Mouse (Mus musculus): ENCODE results near the gene Frmpd3.
A peak's percentile ranks its signal among the peaks of the same experiment; 100 is the strongest.
"Not testable (repeated sequence)": the region's sequence is repeated elsewhere in the genome, so short reads cannot be mapped to it uniquely, and the experiment has no call there.

The Frmpd3 gene

DNA sequence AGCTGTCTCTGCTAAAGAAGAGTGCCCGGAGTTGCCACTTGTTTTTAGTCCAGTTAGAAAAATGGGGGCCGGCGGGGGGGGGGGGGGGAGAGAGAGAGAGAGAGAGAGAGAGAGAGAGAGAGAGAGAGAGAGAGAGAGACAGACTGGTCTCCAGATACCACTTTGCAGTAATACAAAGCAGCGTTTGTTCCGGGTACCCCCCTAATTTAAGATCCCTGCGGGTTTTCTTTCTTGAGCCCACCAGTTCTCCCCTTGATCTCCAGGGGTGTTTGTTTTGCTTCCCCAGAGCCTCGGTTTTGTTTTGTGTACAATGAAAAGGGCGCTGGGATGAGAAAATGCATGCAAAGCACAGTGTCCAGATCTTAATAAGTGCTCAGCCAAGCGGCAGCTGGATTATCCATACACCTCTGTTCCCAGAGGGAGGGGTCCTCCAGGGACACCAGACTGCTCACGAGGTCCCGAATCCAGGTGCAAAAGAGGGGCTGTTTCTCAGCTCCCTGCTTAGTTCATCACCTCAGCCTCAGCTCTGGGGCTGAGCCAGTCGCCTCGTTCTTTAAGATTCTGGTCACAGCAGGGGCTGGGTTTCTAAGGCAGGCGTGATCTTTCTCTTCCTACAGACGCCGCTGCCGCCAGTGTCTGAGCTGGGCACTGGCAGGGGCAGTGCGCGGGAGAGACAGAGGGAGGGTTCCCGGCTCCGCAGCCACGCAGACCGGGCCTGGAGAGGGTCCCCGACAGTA is at the start of gene Frmpd3:
Frmpd3 (plus strand) TSS at position 608 of the 737 bp plus-strand sequence.
- DNase-seq (ENCODE audit: low read depth), result no peak

DNA sequence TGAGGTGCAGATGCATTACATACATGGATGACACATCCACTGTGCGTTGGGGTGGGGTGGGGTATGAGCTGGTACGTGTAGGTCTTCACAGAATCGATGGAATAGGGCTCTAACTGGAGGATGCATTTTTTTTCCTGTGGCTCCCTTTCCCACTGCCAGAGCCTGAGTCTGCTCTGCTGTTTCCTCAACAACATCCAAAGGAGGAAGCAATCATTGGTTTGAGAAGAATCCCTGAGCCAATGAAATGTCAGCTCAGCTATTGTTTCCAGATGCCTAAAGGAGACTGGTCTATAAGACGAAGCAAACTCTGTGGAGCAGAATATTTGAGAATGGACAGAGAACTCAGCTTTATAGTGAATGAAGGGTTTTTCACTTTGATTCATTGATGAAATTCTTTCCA is 38.3 kb upstream of the Frmpd3 start:
- DNase-seq (ENCODE audit: low read depth), result no peak

DNA sequence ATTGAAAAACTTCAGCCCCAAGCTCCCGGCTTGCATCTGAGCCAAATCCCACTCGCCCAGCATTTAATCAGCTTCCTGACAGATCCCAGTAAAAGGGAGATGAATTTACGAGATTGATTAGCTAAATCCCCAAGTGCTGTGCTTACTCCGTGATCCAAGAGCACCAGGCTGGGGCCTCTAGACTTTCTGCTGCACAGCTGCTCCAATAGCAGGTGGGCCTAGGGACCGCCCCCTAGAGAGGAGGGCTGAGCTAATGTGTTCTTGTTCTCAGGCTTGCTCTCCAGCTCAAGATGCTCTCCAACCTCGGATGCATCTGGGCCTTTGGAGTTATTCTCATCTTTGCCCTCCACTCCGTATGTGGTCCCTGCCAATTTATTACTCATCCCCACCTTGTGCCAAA is 36.4 kb upstream of the Frmpd3 start:
- DNase-seq (ENCODE audit: low read depth), result no peak

DNA sequence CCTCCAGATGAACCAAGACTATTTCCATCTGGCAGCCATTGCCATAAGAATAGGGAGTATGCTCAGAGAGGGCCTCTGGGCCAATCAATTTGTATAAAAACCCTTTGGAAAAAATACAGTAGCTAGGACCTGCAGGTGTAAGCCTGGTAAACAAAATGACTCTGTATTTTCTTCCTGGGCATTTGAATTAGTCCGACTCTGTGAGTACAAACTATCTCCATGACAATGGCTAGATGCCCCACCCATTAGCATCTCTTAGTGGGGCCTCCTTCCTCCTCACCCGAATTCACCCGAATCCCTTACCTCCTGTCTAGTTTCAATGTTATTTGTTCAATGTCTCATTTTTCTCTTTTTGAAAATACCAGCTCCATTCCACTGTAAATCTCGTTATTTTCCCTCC is 24.1 kb upstream of the Frmpd3 start:
- DNase-seq (ENCODE audit: low read depth), result no peak

DNA sequence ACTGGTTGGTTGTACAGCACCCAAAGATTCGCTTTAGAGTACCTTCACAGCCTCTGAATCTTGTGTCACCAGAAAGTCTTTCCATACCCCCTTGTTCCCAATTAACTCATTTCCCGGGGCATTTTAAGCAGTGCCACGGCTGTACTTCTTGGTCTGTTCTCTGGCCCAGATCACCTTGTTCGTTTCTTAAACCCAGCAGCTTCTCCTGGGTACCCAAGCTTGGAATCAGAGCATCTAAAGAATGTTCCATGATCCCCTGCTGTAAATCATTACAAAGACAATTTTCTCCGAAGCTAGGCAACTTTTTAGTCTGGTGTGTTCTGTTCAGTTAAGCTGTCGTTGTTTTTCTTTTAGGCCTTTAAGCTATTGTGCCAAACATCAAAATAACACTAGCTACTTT is 22.9 kb upstream of the Frmpd3 start:
- DNase-seq (ENCODE audit: low read depth), result no peak

DNA sequence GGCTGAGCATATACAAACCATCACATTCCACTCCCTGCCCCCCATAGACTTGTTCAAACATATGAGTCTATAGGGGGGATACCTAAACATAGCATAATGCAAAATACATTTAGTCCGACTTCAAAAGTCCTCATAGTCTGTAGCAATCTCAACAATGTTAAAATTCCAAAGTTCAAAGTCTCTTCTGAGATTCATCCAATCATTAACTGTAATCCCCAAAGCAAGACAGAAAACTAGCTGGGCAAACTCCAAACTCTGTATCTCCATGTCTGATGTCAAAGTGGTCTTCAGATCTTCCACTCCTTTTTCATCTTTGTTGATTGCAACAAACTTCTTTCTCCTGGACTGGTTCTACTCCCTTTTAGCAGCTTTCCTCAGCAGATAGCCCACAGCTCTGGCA is 21.4 kb upstream of the Frmpd3 start:
- not testable (repeated sequence) for DNase-seq (ENCODE audit: low read depth)

DNA sequence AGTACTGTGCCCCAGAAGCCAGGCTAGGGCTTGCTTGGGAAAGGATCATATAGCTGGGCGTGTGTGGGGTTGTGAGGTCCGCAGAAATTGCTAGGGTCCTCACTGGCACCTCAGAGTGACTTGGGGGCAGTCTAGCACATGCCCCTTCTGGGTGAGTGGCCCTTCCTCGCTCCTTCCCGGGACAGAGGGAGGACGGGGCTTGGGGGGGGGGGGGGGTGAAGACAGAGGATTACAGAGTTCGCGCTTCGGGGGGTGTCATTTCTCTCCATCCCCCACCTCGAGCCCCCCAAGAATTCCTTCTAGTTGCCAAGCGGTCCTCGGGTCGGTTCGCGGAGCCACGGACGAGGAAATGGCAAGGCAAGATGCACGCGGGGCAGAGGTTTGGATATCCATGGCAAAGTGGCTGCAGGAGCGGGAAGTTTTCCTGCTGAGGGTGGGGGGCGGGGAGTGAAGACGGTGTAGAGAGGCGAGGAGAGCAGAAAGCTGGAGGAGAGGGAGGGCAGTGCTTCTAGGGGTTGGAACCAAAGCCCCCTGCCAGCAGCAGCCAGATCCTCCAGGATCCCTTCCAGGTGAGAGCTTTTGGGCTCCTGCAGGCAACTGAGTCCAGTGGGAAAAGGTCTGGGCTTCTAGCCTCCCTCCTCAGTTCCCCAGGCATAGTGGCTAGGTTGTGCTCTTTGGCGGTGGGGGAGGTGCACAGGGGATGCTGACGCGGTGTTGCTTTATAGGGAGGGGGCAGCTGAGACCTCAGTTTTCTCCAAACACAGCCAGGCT is 515 bp downstream of the Frmpd3 start:
- no peak for DNase-seq (ENCODE audit: low read depth)

DNA sequence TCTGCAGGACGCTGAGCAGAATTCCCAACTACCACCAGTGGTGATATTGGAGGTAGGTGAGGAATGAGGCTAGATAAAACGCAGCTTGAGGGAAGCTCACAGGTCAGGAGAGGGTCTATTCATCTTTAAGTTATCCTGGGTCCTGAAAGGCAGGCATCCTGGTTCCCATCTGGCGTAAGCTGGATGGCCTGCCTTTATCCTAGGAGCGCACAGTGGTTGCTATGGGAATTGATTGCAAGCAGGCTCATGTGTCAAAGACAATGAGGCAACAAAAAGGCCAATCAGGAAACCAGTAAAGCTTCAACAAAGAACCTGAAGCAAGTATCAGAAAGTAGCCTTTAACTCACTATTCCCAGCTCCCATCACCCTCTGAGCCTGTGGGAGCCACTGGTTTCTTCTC is 33.6 kb downstream of the Frmpd3 start:
- no peak for DNase-seq (ENCODE audit: low read depth)

DNA sequence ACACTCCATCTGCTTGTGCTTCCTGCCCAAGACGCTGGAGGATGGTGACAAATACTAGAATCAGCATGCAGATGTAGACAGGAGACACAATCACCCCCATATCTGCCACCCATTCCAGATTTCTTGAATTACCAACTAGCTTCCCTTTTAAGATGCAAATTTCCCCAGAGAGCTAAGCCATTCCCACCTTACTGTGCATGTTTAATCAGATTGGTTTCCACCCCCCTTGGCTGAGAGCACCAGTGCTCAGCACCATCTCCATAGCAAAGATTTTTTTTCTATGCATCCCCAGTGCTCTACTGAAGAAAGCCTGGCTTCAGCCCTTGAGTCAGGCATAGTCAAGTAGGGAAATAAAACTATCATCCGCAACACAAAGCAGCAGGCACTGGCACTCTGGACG is 57.9 kb downstream of the Frmpd3 start:
- no peak for DNase-seq (ENCODE audit: low read depth)

DNA sequence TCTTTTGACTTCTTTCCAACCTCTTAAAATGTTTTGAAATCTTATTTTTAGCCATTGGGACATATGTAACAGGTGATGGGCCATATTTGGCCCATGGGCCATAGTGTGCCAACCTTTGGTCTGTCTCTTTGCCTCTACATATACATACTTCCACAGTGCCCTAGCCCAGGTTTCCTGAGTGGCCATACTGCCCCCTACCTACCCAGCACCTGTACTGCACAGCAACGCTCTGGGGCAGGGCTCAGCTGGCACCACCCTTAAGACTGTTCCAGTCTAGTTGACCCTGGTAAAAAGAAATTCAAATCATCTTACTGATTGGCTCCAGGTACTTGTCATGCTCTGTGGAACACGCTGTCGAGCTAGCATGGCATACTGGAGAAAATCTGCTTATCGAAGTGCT is 60.8 kb downstream of the Frmpd3 start:
- DNase-seq (ENCODE audit: low read depth), result no peak

DNA sequence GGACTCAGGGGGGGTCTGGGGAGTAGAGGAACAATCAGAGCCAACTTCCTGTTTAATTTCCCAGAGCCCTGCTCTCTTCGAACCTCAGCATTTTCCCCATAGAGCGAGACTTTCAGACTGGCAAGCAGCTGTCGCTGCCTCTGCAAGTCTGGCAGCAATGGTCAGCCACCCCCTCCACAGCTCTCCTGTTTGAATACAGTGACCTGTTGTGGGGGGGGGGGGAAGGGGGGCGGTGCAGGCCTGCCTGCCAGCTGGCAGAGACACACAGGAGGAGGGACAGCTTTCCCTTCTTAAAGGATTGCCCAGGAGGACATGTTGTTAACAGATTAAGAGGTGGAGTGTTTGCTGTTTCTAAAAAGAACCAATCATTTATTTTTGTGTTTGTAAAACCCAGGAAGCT is 64.0 kb downstream of the Frmpd3 start:
- no peak for DNase-seq (ENCODE audit: low read depth)

DNA sequence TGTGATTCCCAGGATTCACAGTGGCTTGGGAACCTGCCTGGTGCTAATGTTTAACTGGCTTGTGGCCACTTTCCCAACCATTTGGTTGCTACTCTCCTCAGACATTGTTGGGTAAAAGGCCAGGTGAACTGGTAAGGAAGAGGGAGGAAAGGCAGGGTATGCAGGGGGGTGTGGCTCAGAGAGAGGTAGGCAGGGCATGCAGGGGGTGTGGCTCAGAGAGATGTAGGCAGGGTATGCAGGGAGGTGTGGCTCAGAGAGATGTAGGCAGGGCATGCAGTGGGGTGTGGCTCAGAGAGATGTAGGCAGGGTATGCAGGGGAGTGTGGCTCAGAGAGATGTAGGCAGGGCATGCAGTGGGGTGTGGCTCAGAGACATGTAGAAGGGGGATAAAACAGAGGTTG is 64.4 kb downstream of the Frmpd3 start:
- peak; percentile 11 for DNase-seq (ENCODE audit: low read depth)

DNA sequence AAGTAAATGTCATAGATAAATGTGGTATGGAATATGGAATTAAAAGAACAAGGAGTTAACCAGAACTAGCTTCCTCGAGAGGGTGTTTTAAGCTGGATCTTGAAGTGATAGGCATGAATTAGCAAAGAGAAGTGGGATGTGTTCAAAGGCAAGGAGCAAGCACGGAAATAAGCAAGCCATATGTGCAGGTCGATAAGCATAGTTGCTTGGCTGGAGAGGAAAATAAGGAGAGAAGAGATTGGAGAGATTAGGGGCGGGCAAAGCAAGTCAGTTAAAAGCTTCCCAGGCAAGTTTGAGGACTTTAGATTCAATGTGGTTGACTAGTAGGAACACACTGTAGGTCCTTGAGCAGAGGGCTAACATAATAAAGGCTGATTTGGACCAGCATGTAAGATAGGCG is 65.5 kb downstream of the Frmpd3 start:
- DNase-seq (ENCODE audit: low read depth), result peak; percentile 8

DNA sequence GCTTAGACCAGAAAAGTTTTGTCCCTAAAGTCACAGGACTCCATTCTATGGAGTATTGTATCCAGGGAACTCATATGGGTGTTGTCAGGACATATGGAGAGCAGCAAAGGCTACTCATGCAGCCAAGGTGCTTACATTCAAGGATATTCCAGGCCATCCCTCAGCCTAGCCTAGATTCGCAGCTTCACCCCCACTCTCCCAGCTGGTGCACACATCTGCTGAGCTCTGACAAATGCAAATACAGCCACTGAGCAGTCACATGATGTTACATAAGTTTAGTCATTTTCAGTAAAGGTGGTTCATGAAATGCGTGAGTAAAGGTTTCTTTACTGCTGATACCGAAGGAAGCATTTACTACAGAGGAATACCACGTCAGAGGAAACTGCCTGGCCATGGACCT is 76.4 kb downstream of the Frmpd3 start:
- no peak for DNase-seq (ENCODE audit: low read depth)

DNA sequence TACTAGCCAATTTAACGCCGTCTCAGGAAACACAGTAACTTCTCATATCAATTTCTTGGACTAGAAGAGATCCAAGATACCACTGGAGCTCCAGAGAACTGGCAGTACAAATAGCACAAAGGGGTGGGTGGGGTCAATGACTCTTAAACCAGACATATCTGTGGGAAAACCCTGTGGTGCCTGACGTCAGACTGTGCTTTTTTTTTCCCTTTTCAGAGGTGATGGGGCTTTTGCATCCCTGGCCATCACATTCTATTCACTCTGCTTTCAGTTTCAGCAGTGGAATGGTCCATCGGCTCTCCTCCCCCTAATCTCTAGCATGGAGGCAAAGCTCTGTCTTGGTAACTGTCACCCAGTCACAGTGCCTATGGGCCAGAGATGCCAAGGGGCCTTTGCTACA is 85.1 kb downstream of the Frmpd3 start:
- no peak for DNase-seq (ENCODE audit: low read depth)

DNA sequence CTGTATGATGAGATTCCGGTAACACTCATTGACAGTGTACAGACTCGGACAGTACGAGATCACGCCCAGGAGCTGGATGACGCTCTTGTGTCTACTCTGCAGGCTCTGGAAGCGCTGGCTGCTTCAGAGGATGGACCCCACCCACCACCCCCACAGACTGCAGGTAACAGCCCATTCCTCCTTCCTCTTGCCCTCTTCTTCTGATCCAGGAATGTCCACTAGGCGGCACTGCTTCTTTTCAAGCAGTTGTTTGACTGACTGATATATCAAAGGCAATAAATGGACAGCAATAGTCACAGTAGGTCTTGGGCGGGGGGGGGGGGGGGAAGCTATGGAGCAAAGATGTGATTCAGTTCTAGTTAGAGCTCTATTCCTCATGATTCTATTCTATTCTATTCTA is 86.2 kb downstream of the Frmpd3 start:
- peak; percentile 19 for DNase-seq (ENCODE audit: low read depth)

DNA sequence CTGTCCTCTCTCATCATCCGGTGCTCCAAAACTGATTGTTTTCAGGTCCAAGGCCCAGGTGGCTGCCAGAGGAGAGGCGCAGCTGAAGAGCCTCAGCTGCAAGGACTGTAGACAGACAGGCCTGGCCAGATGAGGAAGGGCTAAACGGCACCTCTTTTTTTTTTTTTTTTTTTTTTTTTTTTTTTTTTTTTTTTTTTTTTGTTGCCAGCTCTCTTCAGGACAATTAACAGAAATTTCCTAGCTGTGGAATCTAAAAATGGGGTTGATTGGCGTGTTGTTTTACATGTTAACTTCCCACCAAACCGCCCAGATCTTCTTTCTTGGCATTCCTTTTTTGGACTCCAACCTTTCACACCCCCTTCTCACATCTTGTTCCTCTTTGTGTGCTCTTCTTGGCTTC is 87.9 kb downstream of the Frmpd3 start:
- no peak for DNase-seq (ENCODE audit: low read depth)

DNA sequence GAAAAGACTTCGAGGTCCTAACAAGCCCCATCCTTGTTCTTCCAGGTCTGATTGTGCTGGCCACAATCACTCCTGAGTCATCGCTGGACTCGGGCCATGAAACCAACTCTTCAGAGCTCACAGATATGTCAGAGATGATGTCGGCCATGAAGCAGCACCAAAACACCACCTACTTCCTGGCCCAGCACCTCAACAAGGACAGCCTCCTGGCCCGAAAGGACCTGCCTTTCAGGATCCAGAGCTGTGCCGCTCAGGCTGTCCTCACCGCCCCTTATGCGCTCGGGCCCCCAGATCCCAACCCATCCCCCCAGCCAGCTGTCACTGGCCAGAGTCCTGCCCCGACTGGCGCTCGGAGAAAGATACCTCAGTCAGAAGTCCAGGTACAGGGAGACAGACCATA is 88.4 kb downstream of the Frmpd3 start:
- DNase-seq (ENCODE audit: low read depth), result peak; percentile 26

DNA sequence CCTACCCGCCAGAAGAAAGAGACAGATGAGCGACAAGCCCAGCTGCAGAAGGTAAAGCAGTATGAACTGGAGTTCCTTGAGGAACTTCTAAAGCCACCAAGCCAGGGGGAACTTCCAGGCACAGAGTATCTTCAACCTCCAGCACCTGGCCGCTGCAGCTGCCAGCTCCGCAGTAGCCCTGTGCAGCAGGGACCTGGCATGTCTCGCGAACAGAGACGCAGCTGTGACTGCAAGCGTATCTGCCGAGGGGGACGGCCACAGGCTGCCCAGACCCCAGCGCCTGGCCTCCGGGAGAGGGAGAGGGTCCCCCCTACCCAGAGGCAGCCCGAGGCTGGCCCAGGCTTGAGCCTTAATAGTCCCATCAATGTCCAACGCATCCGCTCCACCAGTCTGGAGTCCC is 89.9 kb downstream of the Frmpd3 start:
- DNase-seq (ENCODE audit: low read depth), result no peak

DNA sequence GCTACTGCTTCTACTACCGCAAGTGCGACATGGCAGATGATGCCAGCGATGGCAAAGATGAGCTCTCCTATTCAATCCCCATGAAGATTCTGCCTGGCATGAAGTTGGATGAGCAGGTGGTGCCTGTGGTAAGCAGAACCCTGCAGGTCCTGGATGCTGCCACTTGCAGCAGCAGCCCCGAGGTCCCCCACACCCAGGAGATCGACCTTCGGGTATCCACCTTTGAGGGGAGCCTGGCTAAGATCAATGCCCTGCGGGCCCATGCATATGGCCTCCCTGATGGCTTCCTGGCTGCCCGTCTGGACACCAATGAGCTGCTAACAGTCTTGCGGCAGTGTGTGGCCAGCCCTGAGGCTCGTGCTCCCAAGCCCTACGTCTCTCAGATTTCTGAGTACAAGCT is 90.7 kb downstream of the Frmpd3 start:
- DNase-seq (ENCODE audit: low read depth), result no peak

DNA sequence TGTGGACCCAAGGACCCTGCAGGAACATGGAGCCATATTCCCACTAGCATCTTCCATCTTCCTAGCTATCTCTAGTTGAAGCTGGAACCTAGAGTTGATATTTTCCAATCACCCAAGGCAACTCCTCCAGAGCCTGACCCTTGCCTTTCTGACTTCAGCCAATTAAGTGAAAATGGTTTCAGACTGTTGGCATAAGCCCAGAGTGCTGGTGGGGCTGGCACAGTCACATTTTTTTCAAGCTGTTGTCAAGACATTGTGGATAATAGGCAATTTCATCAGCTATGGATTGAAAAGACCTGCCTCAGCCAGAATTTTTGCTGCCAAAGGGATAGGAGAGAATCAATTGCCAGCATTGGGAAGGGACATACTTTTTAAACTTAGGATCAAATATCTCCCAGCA is 95.8 kb downstream of the Frmpd3 start:
- no peak for DNase-seq (ENCODE audit: low read depth)

DNA sequence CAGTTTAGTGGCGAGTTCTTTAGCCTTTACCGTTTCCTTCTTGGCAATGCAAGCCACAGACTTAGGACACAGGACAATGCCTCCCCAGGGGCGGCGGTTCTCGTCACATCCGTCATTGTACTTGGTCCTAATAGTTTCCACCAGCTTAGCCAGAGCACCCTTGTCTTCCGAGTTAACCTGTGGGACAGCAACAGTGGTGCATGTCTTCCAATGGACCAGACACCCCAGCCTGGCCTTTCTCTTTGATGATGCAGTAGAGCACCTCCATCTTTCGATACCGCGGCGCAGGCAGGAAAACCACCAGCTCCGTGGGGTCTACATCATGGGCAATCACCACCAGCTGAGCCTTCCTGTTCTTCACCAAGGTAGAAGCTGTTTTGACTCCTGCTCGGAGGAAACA is 103.5 kb downstream of the Frmpd3 start:
- no peak for DNase-seq (ENCODE audit: low read depth)

DNA sequence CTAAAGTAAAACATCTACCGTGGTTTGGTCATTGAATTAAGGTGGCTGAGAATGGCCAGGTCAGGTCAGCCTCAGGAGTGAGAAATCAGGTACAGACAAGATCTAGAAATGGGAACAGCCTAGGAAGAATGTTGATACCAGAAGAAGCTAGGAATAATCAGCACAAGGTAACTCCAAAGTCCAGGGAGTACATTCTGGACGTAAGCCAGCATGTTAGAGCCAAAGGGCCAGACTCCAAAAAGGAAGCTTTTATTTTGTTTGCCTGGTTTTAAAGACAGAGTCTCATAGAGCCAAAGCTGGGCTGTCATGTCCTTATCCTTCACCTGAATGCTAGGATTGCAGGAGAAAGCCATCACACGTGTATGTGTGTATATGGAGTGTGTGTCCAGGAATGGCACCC is 108.0 kb downstream of the Frmpd3 start:
- no peak for DNase-seq (ENCODE audit: low read depth)

DNA sequence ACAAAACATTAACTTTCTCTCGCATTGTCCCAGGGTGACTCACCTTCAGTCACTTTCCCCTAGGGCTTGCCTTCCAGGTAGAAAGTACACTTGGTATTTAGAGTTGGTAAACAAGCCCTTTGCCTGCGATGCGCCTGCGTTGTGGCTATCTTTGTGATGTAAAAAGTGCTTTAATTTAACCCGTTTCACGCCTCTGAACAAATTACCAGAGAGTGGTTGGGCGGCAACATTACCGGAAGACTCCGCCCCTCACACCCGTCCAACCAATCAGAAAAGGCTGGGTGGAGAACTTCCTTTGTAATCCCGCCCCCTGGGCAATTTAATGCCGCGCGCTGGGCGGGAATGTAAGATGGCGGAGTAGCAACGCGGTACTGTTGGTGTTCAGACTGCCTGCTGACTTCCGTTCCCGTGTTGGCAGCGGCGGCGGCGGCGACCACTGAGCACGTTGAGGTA is 114.2 kb downstream of the Frmpd3 start, which contains the start of gene Prps1:
Prps1 (plus strand) TSS at position 335 of the 453 bp plus-strand sequence.
- peak; percentile 92 for DNase-seq (ENCODE audit: low read depth)
